Mouse (Mus musculus) cerebellum, postnatal 4 days (tissue): ENCODE measurements at regions not wholly inside any gene's neighbourhood (a gene's known extent, or its start where the extent isn't known, plus 50 kb on each side); places are given as distances from the start of the nearest gene placed in this dataset.
"Not testable (repeated sequence)": the region's sequence is repeated elsewhere in the genome, so short reads cannot be mapped to it uniquely, and the experiment has no call there.

Experiments used
- DNase-seq, 2 experiments: peaks; one replicate each; pipeline ENCODE4 v3.0.0; 2022; ENCODE audit warnings: low spot score in 2 of 2, mixed read lengths in 1 of 2

- no peak for DNase-seq
Observed at GRCm38 (mm10) chr3:79002173-79002848, 284.0 kb downstream of the Rapgef2 start.

DNA sequence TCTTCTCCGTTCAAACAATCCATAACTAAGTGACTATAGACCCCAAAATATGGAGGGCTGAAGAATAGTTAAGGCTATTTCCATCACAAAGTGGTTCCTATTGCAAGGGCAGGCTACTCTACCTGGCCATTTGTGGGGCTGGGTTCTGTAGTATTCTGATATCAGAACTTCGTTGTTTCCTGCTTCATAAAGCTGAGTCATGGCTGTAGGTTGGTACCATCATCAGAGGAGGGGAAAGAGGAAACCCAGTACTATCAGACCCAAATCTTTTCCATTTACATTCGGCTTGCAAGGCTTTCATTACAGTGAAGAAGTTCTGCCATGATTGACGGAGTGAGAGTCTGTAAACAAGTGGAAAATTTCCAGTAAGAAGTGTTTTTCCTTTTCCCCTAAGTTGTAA, 284.6 kb downstream of the Rapgef2 start:
- DNase-seq = no peak

DNA sequence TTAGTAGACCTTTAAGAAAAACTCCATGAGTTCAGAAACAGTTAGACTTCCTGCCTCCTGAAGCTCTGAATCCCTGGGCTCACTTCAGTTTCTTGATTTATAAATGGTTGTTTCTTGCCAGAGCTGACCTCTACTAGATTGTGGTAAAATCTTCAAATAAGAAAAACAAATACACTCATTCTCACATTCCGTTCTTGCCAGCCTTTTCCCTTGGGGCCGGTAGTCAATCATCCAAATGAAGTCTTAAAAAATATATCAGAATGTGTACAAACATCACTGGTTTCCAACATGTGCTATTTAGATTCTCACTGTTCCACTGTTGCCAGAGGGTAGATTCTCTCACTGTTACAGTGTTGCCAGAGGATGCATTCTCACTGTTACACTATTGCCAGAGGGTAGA, 286.0 kb downstream of the Rapgef2 start:
- DNase-seq = no peak

DNA sequence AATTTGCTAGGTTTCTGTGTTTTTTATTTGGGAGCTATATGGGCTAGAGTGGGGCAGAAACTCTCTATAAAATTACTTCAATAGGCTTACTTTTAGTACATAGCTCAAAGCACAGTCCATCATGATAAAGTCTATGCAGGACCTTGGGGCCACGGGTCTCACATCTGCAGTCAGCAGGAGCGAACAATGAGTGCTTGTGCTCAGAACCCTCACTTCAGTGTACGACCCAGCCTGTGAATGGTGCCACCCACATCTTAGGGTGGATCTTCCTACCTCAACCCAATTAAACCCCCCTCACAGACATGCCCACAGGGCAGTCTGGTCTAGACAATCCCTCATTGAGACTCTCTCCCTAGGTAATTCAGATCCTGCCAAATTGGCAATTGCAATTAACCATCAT, 286.5 kb downstream of the Rapgef2 start:
- DNase-seq = no peak

DNA sequence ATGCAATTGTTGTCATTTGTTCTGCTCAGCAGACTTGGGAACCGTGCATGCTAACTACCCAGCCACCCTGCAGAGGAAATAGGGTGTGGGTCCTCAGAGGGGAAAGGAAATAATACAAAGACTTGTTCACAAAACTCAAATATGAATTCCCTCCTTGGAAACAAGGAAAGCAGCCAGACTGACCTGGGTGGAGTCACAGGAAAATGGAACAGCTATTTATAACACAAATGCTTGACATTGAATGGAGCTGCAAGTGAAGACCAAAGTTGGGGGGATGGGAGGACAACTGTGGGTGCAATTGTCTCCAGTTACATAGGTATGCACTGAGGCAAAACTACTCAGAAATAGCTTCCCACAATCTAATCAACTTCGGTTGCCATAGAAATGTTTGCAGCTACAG, 298.2 kb downstream of the Rapgef2 start:
- DNase-seq = no peak

GRCm38 (mm10) chr3:78986726-78987125, 299.6 kb downstream of the Rapgef2 start:
- no peak for DNase-seq

GRCm38 (mm10) chr3:78981057-78981456, 305.3 kb downstream of the Rapgef2 start:
- DNase-seq = no peak

DNA sequence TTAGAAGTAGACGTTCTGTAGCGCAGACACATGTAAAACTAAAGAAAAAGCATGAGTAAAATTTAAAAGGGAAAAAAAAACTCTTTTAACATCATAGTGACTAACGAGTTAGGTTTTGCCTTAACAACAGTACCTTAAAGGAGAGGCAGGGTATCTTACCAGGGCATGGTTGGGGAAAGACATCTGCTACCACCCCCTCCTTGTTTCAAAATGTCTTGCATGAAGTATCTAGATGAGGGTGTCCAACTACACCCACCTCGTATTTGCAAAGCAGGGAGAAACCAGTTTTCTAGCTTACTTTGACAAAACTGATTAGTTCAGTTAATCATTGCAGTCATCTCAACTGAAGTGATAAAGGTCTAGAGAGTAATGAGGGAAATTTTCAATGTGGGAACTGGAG, 307.5 kb downstream of the Rapgef2 start:
- no peak for DNase-seq

GRCm38 (mm10) chr3:78966683-78967549, 319.4 kb downstream of the Rapgef2 start:
- DNase-seq = peak in 1 of 2 experiments; percentile 20

DNA sequence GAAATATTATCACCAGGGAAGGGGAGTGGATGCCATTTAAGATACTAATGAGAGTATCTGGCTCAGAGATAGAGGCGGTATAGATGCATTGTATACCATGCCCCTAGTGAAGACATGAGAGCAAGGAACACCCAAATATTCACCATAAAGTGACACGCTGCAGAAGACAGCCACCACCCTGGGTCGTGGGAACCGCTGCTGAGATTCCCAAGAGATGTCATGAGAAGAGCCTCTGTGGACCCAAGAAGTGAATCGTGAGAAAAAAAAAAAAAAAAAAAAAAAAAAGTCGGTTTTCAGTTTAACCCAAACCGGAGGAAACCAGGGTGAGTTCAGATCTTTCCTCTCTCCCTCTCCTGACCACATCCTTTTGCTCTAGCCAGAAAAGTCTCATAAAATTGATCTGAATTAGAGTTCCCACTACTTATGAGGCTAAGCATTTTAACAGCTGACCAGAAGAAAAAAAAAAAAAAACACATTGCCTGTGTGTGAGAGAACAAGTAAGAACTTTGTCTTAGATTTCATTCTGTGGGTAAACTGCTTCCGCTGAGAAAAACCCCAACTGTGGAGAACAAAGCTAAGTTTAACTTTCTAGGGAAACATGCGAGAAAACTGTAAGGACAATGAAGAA, 322.0 kb downstream of the Rapgef2 start:
- DNase-seq = no peak

DNA sequence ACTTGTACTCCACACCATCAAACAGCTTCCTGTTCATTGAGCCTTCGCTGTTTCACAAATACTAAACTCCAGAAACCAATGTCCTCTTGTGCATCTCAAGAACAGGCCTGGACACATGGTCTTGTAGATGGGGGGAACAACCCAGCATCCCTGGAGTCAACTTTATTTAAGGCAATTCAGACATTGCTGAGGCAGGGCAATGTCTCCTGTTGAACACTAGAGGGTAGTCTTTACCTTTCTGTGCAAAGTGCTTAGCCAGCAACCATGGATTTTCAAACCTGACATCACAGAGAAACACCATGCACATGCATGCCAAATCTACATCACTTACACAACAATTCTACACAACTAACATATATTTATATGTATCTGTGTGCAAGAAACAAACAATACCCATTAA, 327.5 kb downstream of the Rapgef2 start:
- peak in 1 of 2 experiments; percentile 19 for DNase-seq

GRCm38 (mm10) chr3:78955364-78955763, 331.0 kb downstream of the Rapgef2 start:
- no peak for DNase-seq

DNA sequence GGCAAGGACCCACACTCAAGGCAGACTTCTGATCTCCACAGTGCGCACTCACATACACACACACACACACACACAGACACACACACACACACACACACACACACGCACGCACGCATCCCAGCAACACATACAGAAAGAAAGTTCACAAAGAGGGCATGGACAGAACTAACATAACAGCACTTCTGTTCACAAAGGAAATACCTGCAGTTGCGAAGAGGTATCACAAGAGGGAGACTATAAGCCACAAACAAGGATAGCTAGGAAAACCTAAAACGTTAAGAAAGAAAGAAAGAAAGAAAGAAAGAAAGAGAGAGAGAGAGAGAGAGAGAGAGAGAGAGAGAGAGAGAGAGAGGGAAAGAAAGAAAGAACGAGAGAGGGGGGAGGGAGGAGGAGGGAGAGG, 336.9 kb downstream of the Rapgef2 start:
- not testable (repeated sequence) for DNase-seq

GRCm38 (mm10) chr3:78948700-78949099, 337.6 kb downstream of the Rapgef2 start:
- DNase-seq = no peak

GRCm38 (mm10) chr3:78948171-78948570, 338.1 kb downstream of the Rapgef2 start:
- DNase-seq = peak in 1 of 2 experiments; percentile 65

GRCm38 (mm10) chr3:78947183-78947582, 339.1 kb downstream of the Rapgef2 start:
- DNase-seq = no peak

- DNase-seq = no peak
Observed at GRCm38 (mm10) chr3:78944185-78944584, 342.1 kb downstream of the Rapgef2 start.

GRCm38 (mm10) chr3:78932975-78933374, 353.3 kb downstream of the Rapgef2 start:
- DNase-seq = no peak

DNA sequence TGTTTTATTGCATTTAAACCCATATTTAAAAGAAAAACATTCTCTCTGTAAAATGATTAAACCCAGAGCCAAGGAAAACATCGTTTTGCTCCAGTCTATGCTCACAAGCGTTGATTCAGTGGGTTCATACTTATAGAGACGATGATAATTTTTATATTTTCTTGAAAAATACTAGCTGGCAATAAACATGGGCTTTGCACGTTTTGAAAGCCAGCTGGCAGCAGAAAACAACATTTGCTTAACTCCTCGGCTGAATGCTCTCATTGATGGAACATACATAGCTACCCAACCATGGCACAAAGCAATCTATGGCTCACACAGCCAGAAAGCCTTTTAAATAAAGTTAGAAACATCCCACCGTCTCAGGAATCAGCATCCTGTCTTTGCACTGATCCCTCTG, 366.5 kb downstream of the Rapgef2 start:
- DNase-seq = no peak

DNA sequence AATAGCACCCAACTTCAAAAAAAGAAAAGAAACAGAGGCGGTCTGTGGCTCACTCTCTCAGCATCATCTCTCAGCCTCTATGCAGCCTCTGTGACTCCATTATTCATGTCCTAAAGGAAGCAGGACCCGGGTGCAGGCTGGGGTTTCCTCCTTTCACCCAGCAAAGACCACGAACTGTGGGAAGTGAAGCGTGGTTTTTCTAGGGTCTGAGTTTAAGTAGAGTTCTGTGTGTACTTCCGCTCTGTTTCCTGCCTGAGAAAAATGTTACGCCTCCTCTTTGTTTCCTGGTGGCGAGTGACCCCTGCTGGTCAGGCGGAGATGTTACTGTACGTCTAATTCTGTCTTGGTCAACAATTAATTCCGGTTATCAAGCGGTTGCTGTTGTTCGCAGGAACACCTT, 366.9 kb downstream of the Rapgef2 start:
- DNase-seq = peak; percentile 67 to 84

DNA sequence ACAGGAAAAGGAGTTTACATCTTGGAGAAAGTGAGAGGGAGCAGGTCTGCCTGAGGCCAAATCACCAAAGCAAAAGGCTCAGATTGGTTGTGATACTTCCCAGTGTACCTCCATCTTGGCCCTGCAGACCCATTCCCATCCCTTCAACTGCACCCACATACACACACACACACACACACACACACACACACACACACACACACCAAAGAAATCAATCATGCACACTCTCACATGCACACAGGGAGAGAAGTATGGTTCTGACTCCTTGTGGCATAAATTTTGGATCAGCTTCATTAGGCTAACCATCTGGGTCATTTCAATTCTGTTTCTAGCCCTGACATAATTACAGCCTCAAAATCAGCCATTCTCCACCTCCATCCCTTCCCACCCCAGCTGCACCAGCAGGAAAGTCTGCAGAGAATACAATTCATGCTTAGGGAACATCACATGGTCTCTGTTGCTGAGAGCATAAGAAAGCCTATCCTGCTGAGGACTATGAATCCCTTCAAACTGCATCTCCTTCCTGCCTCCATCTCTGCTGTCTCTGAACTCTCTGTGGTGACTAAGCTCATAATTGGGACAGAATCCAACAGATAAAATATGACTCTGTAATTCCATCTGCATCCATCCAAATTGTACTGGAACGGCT, 378.0 kb downstream of the Rapgef2 start:
- no peak for DNase-seq

DNA sequence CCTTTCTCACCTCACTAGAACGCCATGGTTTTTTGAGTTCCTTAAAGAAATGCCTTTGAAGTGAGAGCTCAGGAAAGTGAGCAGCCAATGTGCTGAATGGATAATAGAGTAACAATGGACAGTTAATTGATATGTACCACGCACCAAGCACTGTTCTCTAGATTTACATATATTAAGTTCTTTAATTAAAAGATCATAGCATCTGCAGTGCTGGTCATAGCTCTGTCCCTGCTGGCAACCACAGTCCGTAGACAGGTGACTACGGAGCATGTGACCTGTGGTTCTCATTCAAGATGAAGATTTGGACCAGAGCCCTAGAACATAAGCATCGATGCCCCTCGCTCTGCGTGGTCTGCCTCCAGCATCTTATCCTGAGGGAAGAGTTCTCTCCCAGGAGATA, 378.5 kb downstream of the Rapgef2 start:
- DNase-seq = no peak
